Mouse (Mus musculus) stomach, embryonic 16.5 days (tissue): ENCODE measurements around the gene Grifin. TPM values are rescaled to one million over a fixed set of nuclear protein-coding genes. Genes with fewer than 3 reads are reported as not detected.

Source experiments
- ATAC-seq: fragments of 200-750 bp; cut with Nextera tagmentation; 2 replicates; pipeline ENCODE4 v1.8.0; 2017; ENCODE audit warnings: moderate number of reproducible peaks, moderate TSS enrichment; ENCODE audit not compliant: insufficient read depth, low FRiP score
- H3K27ac ChIP-seq: fragments of 300-500 bp; sonication (generic); 2 replicates; pipeline ENCODE4 v1.5.1; 2014; ENCODE audit warnings: low read length
- H3K27me3 ChIP-seq: fragments of 300-500 bp; sonication (generic); 2 replicates; pipeline ENCODE4 v1.6.1; 2014; ENCODE audit warnings: low read length, control low read depth, mixed read lengths; ENCODE audit not compliant: control insufficient read depth, insufficient read depth
- H3K36me3 ChIP-seq: fragments of 300-500 bp; sonication (generic); 2 replicates; pipeline ENCODE4 v1.6.1; 2014; ENCODE audit warnings: low read length; ENCODE audit not compliant: control insufficient read depth, insufficient read depth
- H3K4me1 ChIP-seq: fragments of 300-500 bp; sonication (generic); 2 replicates; pipeline ENCODE4 v1.6.1; 2014; ENCODE audit warnings: low read length, control low read depth, mixed read lengths; ENCODE audit not compliant: control insufficient read depth, insufficient read depth
- H3K4me2 ChIP-seq: fragments of 300-500 bp; sonication (generic); 2 replicates; pipeline ENCODE4 v1.6.1; 2014; ENCODE audit warnings: low read depth, low read length, mixed read lengths
- H3K4me3 ChIP-seq: fragments of 300-500 bp; sonication (generic); replicated peaks from 2 replicates; pipeline ENCODE4 v1.5.1; 2014; ENCODE audit warnings: mild to moderate bottlenecking, low read length
- H3K9ac ChIP-seq: fragments of 300-500 bp; sonication (generic); 2 replicates; pipeline ENCODE4 v1.6.1; 2014; ENCODE audit warnings: low read length
- H3K9me3 ChIP-seq: fragments of 300-500 bp; sonication (generic); replicated peaks from 2 replicates; pipeline ENCODE4 v1.6.1; 2016; ENCODE audit warnings: low read length, control low read depth; ENCODE audit not compliant: control insufficient read depth
- WGBS: fragments of 180-500 bp; shearing (Covaris S2); extraction: QIAGEN DNeasy Blood & Tissue Kit; methylation state at CpG from one replicate; pipeline ENCODE4 v1.1.7; 2014; 5-methylcytosine and 5-hydroxymethylcytosine counted together
- polyA plus RNA-seq: library from polyadenylated mRNA; unstranded; fragments of >200 nt; fragmentation: Nextera tagmentation; extraction: Ambion mirVana; gene quantifications from 2 replicates; pipeline ENCODE4 v1.2.1, GENCODE M21; 2015

Grifin gene
- polyA plus RNA-seq, 1 experiment from 2014 or later, result 0.71 TPM

DNA sequence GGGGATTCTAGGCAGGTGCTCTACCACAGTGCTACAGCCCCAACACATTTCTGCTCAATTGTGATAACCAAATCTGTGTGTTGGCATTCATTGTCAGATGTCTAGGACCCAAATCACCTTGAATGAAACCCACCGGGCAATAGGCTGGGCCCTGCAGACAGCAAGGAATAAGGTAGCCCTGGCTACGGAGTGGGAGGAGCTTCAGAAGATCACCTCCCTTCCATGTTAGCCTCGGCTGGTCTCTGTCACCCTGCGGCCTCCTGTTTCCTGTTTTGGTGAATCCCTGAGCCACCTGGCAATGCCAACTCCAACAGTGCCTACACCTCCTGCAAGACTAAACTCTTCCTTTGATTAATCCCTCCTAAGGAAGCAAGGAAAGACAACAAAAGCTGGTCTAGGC is 32.9 kb upstream of the Grifin start:
- Histone ChIP-seq H3K36me3 (no peaks in the 10 kb centered on the region), H3K4me2 (no peak overlapping the region), H3K4me1 (peaks cover 11% of the 10 kb centered on the region), H3K27me3 (no peaks in the 10 kb centered on the region), H3K4me3 (no peak overlapping the region), H3K27ac (no peak overlapping the region), H3K9me3 (no peaks in the 10 kb centered on the region), H3K9ac (no peak overlapping the region)
- 85% methylated on average over 4 of the region's 4 CpGs for WGBS
- no peak for ATAC-seq

DNA sequence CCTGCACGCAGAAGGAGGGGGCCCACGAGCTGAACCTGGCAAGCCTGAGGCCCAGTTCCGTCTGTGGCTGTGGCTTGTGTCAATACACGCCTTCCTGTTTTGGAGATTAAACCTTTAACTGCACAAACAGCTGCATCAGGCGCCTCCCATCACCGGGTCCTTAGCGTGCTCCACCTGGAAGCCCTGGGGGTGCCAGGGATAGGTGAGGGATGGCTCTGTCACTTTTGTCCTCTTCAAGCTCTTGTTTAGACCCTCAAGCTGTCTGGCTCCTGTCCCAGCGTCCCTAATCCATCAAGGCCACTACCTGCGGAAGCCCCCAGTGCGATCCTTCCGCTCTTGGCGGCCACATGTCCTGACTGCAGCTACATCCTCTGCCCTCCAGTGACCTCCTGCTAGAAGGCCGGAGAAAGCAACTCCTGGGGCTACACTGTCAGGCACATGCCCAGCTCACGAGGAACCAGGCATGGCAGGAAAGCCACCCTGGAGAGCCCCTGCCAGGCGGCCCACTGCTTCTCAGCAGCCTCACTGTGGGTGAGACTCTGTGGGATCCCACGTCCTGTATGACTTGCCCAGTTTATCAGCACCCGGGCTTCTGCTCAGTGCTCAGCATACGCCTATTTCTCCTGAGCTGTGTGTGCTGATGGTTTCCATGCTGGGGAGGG is 32.2 kb upstream of the Grifin start:
- Histone ChIP-seq H3K4me1 (peaks cover 11% of the 10 kb centered on the region), H3K4me3 (no peak overlapping the region), H3K27ac (peak overlapping the region; percentile 73), H3K4me2 (0 out of 2 replicates have a peak overlapping the region, but pooled peaks have one; percentile 16), H3K27me3 (no peaks in the 10 kb centered on the region), H3K9ac (peak overlapping the region; percentile 66), H3K9me3 (no peaks in the 10 kb centered on the region), H3K36me3 (no peaks in the 10 kb centered on the region)
- WGBS, result 37% methylated on average over 18 of the region's 18 CpGs
- peak; percentile 76 for ATAC-seq

DNA sequence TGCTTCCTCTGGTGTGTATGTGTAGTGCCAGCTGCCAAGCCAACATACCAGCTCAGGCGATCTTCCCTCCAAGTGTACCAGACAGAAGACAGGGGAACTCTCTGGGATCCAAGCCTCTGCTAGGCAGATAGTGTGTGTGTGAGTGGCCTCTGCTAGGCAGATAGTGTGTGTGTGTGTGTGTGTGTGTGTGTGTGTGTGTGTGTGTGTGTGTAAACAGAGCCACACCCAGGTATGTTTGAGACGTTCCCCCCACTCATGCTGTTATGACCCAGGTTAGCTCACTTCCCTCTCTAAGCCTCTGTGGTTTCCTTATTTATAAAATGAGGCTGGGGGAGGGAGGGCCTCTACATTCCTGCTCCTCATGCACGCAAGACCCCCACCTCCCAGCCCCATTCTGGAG is 31.6 kb upstream of the Grifin start:
- H3K9me3 ChIP-seq, result no peaks in the 10 kb centered on the region
- peak overlapping the region; percentile 66 for H3K9ac ChIP-seq
- H3K4me2 ChIP-seq, result no peak overlapping the region
- H3K4me3 ChIP-seq, result no peak overlapping the region
- peaks cover 11% of the 10 kb centered on the region for H3K4me1 ChIP-seq
- peak; percentile 69; the same call in 1 of the 2 replicates for ATAC-seq
- peak overlapping the region; percentile 73 for H3K27ac ChIP-seq
- no peaks in the 10 kb centered on the region for H3K27me3 ChIP-seq
- 39% methylated on average over 3 of the region's 3 CpGs for WGBS
- H3K36me3 ChIP-seq, result no peaks in the 10 kb centered on the region

DNA sequence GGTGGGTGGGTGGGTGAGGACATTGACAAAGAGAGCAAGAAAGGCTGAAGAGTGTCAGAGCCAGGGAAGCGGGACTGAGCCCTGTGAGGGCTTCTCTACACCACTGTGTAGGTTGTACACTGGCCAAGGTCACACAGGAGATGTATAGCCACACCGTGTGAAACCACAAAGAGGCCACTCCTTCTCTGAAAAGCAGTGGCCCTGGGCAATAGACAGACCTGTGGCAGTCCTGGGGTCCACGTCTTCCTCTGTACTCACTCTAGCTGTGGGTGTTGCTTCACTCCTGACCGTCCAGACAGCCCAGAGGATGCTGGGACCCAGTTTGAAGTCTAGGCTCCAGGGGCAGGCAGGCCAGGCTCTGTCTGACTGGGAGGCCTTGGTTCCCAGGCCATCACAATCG is 30.0 kb upstream of the Grifin start:
- Histone ChIP-seq H3K9ac (no peak overlapping the region), H3K27ac (no peak overlapping the region), H3K4me2 (no peak overlapping the region), H3K4me1 (peaks cover 11% of the 10 kb centered on the region), H3K36me3 (no peaks in the 10 kb centered on the region), H3K4me3 (no peak overlapping the region), H3K27me3 (no peaks in the 10 kb centered on the region), H3K9me3 (no peaks in the 10 kb centered on the region)
- ATAC-seq, result no peak
- 75% methylated on average over 5 of the region's 5 CpGs for WGBS

GRCm38 (mm10) chr5:140589082-140589774 is 24.4 kb upstream of the Grifin start:
- WGBS, result 85% methylated on average over 16 of the region's 16 CpGs
- Histone ChIP-seq H3K9ac (no peak overlapping the region), H3K4me3 (no peak overlapping the region), H3K27ac (no peak overlapping the region), H3K27me3 (no peaks in the 10 kb centered on the region), H3K4me1 (peaks cover 4% of the 10 kb centered on the region; the same call in 1 of the 2 replicates), H3K9me3 (no peaks in the 10 kb centered on the region), H3K36me3 (no peaks in the 10 kb centered on the region), H3K4me2 (no peak overlapping the region)
- ATAC-seq, result no peak

DNA sequence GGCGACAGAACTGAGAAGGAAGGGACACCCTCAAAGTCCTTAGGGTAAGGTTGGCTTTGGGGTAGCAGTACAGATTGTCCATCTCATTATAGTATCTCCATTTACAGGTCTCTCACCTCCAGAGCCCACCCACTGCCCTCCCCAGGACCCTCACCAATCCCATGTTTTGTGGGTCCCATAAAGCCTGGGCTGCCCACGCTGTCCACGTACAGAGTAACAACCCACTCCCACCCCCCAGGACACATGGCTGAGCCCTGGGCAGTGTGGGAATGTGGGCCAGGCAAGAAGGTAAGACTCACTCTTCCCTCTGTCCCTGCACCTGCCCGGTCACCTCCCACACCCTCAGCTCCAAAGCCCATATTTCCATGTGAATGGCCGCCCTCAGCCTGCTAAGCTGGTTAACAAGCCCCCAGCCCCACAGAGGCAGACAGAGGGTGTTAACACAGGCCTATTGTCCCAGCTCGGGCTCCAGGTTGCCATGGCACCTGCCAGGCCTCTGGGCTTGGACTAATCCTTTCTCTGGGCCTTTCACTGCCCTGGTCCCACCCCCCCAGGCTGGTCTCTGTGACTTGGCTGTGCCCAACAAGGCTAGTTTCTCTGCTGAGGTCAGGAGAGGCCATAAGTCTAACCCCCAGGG is 19.0 kb upstream of the Grifin start:
- H3K9ac ChIP-seq, result no peak overlapping the region
- ATAC-seq, result no peak

DNA sequence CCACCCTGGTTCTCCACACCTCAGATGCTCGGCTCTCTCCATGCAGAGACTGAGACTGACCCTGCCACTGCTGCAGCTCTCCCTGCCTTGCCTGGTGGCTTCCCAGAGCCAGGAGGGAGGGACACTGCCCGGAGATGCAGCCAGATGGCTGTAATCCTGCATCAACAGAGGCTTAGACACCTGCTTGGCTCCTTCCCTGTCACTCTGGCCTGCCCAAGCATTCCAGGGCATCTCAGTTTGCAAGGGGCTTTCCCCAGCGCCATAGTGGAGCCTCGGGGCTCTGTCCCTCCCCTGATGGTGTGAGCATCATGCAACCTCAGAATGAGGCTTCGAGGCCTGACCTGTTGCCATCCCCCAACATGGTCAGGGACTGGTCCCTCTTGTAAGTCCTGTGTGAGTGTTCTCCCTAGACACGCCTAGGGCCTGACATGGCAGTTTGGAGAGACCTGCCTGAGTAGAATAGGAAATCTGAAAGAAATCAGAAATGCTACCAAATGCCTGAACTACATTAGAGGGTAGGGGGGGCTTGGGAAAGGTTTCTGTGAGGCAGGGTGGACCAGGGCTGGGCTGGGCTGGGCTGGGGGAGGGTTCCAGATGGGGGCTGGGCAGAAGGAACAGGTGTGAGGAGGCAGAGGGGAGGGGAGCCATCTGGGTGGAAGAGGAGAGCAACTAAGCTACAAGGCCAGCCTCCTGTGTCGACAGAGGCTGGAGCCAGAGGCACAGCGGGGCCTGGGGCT is 18.3 kb upstream of the Grifin start:
- peaks cover 22% of the 10 kb centered on the region; the same call in 1 of the 2 replicates for H3K4me1 ChIP-seq
- H3K36me3 ChIP-seq, result no peaks in the 10 kb centered on the region
- H3K4me3 ChIP-seq, result no peak overlapping the region
- no peaks in the 10 kb centered on the region for H3K9me3 ChIP-seq
- ATAC-seq, result no peak
- H3K4me2 ChIP-seq, result no peak overlapping the region
- no peak overlapping the region for H3K27ac ChIP-seq
- 40% methylated on average over 8 of the region's 8 CpGs for WGBS
- no peak overlapping the region; the same call in 1 of the 2 replicates for H3K9ac ChIP-seq
- H3K27me3 ChIP-seq, result no peaks in the 10 kb centered on the region

More for the DNA sequence above, 19.0 kb upstream of the Grifin start:
- no peak overlapping the region for H3K4me3 ChIP-seq
- H3K36me3 ChIP-seq, result no peaks in the 10 kb centered on the region
- peaks cover 19% of the 10 kb centered on the region; the same call in 1 of the 2 replicates for H3K4me1 ChIP-seq
- H3K9me3 ChIP-seq, result no peaks in the 10 kb centered on the region
- H3K27ac ChIP-seq, result no peak overlapping the region
- 60% methylated on average over 6 of the region's 6 CpGs for WGBS
- no peak overlapping the region for H3K4me2 ChIP-seq
- no peaks in the 10 kb centered on the region for H3K27me3 ChIP-seq

- H3K27ac ChIP-seq, result peak overlapping the region; percentile 40; the same call in 1 of the 2 replicates
- 19% methylated on average over 5 of the region's 5 CpGs for WGBS
- no peaks in the 10 kb centered on the region for H3K27me3 ChIP-seq
- no peak overlapping the region for H3K9ac ChIP-seq
- H3K4me1 ChIP-seq, result peaks cover 19% of the 10 kb centered on the region; the same call in 1 of the 2 replicates
- no peaks in the 10 kb centered on the region for H3K9me3 ChIP-seq
- no peak overlapping the region for H3K4me2 ChIP-seq
- ATAC-seq, result peak; percentile 72
- no peak overlapping the region for H3K4me3 ChIP-seq
- H3K36me3 ChIP-seq, result no peaks in the 10 kb centered on the region
Measured at GRCm38 (mm10) chr5:140581569-140581968, 16.7 kb upstream of the Grifin start.
